Mouse (Mus musculus): Measurements from ENCODE around the gene Rps21. TPM values are rescaled to one million over a fixed set of nuclear protein-coding genes. Genes with fewer than 3 reads are reported as not detected.
"Not testable (repeated sequence)": the region's sequence is repeated elsewhere in the genome, so short reads cannot be mapped to it uniquely, and the experiment has no call there.

Gene Rps21
- polyA plus RNA-seq, 1 experiment from 2014 or later: 320 TPM

DNA sequence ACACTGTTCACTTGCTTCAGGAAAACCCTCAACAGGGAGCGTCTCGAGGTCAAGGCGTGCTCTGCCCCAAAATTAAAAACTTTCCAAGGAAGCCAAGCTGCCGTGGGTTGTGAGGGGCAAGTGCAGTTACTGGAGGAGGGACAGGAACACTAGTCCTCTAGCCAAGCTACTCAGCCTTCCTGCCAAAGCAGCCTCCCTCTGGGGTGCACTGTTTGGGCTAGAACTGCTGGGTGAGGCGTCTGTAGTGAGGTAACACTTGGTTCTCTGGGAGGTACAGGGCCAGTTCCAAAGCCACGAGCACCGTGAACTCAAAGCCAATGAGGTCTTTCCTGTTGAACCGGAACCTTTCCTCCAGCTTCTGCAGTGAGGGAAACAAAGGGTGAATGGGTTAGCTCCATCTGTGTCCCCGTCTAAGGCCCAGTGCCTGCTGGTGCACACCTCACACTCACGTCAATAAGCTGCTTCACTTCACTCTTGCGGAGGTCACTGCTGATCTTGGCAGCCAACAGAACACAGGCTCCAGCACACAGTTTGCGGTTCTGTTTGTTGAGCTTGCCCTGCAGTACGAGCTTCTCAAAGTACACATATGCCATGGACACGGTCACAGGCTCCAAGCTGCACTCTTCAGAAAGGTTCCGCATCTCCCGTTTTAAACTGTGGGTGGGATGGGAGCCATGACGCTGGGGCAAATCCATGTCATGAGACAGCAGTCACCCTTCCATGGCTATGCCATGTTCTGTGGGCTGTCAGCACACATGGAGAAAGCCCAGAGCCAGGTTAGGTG lies 2.8 kb downstream of the Rps21 start:
- not testable (repeated sequence) for H3K9ac ChIP-seq; H3K27ac ChIP-seq (replicated peaks); H3K4me3 ChIP-seq (replicated peaks); H3K4me2 ChIP-seq; H3K27me3 ChIP-seq; ATAC-seq (ENCODE audit: insufficient read depth); H3K9me3 ChIP-seq (replicated peaks)
- WGBS (ENCODE audit: insufficient replicate concordance): 68% methylated on average over 17 of the region's 17 CpGs
- Histone ChIP-seq H3K36me3 (replicated peaks) (peaks cover 40% of the 10 kb centered on the region), H3K4me1 (replicated peaks) (peaks cover 34% of the 10 kb centered on the region)

GRCm38 (mm10) chr2:180260610-180261480 lies 3.7 kb downstream of the Rps21 start:
- H3K4me3 ChIP-seq (replicated peaks): no peak overlapping the region
- WGBS (ENCODE audit: insufficient replicate concordance): 55% methylated on average over 8 of the region's 8 CpGs
- ATAC-seq (ENCODE audit: insufficient read depth): no peak
- H3K4me2 ChIP-seq: no peak overlapping the region
- H3K27ac ChIP-seq (replicated peaks): no peak overlapping the region
- peaks cover 30% of the 10 kb centered on the region for H3K4me1 ChIP-seq (replicated peaks)
- no peak overlapping the region for H3K9ac ChIP-seq
- H3K27me3 ChIP-seq: no peaks in the 10 kb centered on the region
- H3K36me3 ChIP-seq (replicated peaks): peaks cover 41% of the 10 kb centered on the region
- H3K9me3 ChIP-seq (replicated peaks): no peaks in the 10 kb centered on the region

DNA sequence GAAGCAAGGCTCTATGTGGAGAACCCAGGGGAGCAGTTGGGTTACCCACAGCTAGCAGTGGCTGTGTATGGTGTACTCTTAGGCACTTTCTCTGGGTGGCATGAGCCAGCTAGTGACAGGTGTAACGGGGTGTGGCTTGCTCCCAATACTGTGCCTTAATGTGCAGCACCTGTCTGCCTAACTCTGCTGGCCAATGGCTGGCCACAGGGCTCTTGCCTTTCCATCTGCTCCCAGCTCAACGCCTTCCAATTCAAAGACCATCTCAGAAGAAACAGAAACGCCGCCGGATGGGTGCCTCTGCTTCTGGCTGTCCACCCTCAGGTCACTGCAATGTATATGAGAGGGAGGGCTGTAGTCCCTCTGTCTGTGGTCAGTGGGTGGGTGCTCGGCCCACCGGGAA lies 4.7 kb downstream of the Rps21 start:
- WGBS (ENCODE audit: insufficient replicate concordance): 75% methylated on average over 7 of the region's 7 CpGs
- H3K4me2 ChIP-seq: no peak overlapping the region
- H3K9me3 ChIP-seq (replicated peaks): no peaks in the 10 kb centered on the region
- H3K4me1 ChIP-seq (replicated peaks): peaks cover 20% of the 10 kb centered on the region
- H3K36me3 ChIP-seq (replicated peaks): peaks cover 51% of the 10 kb centered on the region
- H3K4me3 ChIP-seq (replicated peaks): no peak overlapping the region
- no peak overlapping the region for H3K9ac ChIP-seq
- no peaks in the 10 kb centered on the region for H3K27me3 ChIP-seq
- ATAC-seq (ENCODE audit: insufficient read depth): no peak
- no peak overlapping the region for H3K27ac ChIP-seq (replicated peaks)

DNA sequence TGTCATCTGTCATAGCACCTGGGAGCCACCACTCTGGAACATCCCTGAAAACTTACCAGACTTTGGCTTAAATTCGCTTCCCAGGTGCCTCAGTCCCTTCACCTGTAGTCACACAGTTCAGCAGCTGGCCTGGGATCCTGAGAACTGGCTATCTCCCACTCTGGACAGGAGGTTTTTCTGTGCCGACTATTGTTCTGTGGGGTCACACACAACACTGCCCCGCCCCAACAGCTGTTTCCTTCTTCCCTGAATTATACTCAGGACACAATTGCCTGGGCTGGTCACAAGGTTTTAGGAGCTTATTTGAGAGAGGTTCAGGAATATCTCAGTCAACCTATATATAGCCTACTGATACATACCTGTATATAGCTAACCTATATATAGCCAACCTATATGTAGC lies 5.3 kb downstream of the Rps21 start:
- no peak overlapping the region for H3K4me2 ChIP-seq
- no peak overlapping the region for H3K9ac ChIP-seq
- H3K27ac ChIP-seq (replicated peaks): no peak overlapping the region
- H3K27me3 ChIP-seq: no peaks in the 10 kb centered on the region
- H3K36me3 ChIP-seq (replicated peaks): peaks cover 53% of the 10 kb centered on the region
- no peak for ATAC-seq (ENCODE audit: insufficient read depth)
- 57% methylated on average over 3 of the region's 3 CpGs for WGBS (ENCODE audit: insufficient replicate concordance)
- no peaks in the 10 kb centered on the region for H3K9me3 ChIP-seq (replicated peaks)
- H3K4me1 ChIP-seq (replicated peaks): peaks cover 18% of the 10 kb centered on the region
- no peak overlapping the region for H3K4me3 ChIP-seq (replicated peaks)

GRCm38 (mm10) chr2:180262891-180263290 lies 5.7 kb downstream of the Rps21 start:
- peaks cover 13% of the 10 kb centered on the region for H3K4me1 ChIP-seq (replicated peaks)
- WGBS (ENCODE audit: insufficient replicate concordance): 71% methylated on average over 10 of the region's 10 CpGs
- no peaks in the 10 kb centered on the region for H3K27me3 ChIP-seq
- H3K9me3 ChIP-seq (replicated peaks): no peaks in the 10 kb centered on the region
- H3K9ac ChIP-seq: no peak overlapping the region
- no peak overlapping the region for H3K4me2 ChIP-seq
- peaks cover 53% of the 10 kb centered on the region for H3K36me3 ChIP-seq (replicated peaks)
- ATAC-seq (ENCODE audit: insufficient read depth): no peak
- H3K27ac ChIP-seq (replicated peaks): no peak overlapping the region
- no peak overlapping the region for H3K4me3 ChIP-seq (replicated peaks)

DNA sequence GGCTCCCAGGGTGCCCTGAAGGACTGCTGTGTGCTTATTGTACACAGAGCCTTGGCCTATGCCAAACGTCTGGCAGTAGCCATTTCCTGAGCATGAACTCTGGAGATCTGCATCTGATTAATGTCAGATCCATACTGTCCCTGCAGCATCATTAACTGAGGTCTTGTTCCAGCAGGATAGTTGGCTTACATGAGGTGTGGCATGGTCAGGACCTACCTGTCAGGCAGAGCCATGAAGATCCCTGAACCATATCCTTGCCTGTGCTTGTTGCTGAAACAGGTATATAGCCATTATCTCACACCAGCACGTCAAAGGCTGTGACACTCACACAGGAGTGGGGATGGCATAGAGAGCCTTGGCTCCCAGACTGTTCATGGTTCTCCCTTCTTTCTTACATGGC lies 10.8 kb downstream of the Rps21 start:
- Histone ChIP-seq H3K9ac (no peak overlapping the region), H3K4me1 (replicated peaks) (peaks cover 30% of the 10 kb centered on the region), H3K27ac (replicated peaks) (no peak overlapping the region), H3K36me3 (replicated peaks) (peaks cover 31% of the 10 kb centered on the region; the same call in 1 of the 2 replicates), H3K9me3 (replicated peaks) (no peaks in the 10 kb centered on the region), H3K27me3 (no peaks in the 10 kb centered on the region), H3K4me2 (no peak overlapping the region), H3K4me3 (replicated peaks) (no peak overlapping the region)
- WGBS (ENCODE audit: insufficient replicate concordance): 56% methylated on average over 2 of the region's 2 CpGs
- no peak for ATAC-seq (ENCODE audit: insufficient read depth)

DNA sequence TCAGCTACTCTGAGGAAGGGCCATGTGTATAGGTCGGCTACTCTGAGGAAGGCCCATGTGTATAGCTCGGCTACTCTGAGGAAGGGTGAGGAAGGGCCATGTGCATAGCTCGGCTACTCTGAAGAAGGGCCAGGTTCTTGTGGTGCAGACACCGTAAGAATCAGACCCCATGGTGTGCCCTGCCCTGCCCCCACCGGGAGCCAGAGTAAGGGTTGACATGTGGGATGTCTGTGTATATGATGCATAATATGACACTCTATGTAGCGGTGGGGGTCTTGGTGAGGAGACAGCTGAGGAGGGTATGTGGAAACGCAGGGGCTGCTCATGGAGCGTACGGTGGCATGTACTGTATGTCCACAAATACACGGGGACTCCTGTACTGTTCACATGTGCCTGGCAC lies 12.2 kb downstream of the Rps21 start:
- Histone ChIP-seq H3K4me2 (no peak overlapping the region), H3K9me3 (replicated peaks) (no peaks in the 10 kb centered on the region), H3K4me3 (replicated peaks) (no peak overlapping the region), H3K27me3 (no peaks in the 10 kb centered on the region), H3K36me3 (replicated peaks) (peaks cover 24% of the 10 kb centered on the region; the same call in 1 of the 2 replicates), H3K4me1 (replicated peaks) (peaks cover 38% of the 10 kb centered on the region), H3K9ac (no peak overlapping the region), H3K27ac (replicated peaks) (no peak overlapping the region)
- 80% methylated on average over 10 of the region's 10 CpGs for WGBS (ENCODE audit: insufficient replicate concordance)
- no peak for ATAC-seq (ENCODE audit: insufficient read depth)

GRCm38 (mm10) chr2:180270537-180271255 lies 13.5 kb downstream of the Rps21 start:
- no peak for ATAC-seq (ENCODE audit: insufficient read depth)
- Histone ChIP-seq H3K9me3 (replicated peaks) (no peaks in the 10 kb centered on the region), H3K4me3 (replicated peaks) (no peak overlapping the region), H3K4me1 (replicated peaks) (peaks cover 44% of the 10 kb centered on the region), H3K27me3 (peaks cover 6% of the 10 kb centered on the region; the same call in 1 of the 2 replicates), H3K27ac (replicated peaks) (peak overlapping the region; percentile 7), H3K9ac (no peak overlapping the region), H3K4me2 (no peak overlapping the region; the same call in 1 of the 2 replicates), H3K36me3 (replicated peaks) (peaks cover 21% of the 10 kb centered on the region; the same call in 1 of the 2 replicates)
- WGBS (ENCODE audit: insufficient replicate concordance): 58% methylated on average over 7 of the region's 7 CpGs

DNA sequence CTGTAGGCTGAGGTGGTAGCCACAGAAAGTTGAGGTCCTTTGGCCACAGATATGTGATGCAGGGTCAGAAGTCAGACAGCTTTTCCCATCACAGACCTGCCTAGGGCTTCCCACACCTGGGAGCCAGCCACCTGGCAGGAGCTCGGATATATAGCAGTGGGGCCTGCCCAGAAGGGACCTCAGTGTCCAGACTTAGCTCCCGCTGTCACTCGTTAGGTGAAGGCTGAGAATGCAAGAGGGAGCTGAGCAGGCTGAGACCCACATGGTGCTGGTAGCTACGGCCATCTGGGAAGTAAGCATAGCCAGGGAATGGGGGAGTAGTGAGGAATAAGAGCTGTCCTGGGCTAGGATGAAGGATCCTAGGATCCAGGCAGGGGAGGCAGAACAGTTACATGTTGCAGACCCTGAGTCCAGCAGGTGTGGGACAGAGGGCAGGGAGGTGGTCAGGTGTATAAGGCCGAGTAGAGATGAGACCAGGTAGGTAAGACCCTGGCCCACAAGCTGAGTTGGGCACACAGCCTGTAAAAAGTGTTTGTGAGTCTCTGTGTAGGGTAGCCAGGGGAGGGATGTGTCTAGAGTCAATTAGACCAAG lies 14.7 kb downstream of the Rps21 start:
- peak overlapping the region; percentile 98 for H3K4me2 ChIP-seq
- peaks cover 11% of the 10 kb centered on the region; the same call in 1 of the 2 replicates for H3K36me3 ChIP-seq (replicated peaks)
- H3K4me3 ChIP-seq (replicated peaks): peak overlapping the region; percentile 82
- H3K27ac ChIP-seq (replicated peaks): no peak overlapping the region
- H3K9ac ChIP-seq: peak overlapping the region; percentile 18; the same call in 1 of the 2 replicates
- no peaks in the 10 kb centered on the region for H3K9me3 ChIP-seq (replicated peaks)
- peaks cover 56% of the 10 kb centered on the region for H3K4me1 ChIP-seq (replicated peaks)
- no peak for ATAC-seq (ENCODE audit: insufficient read depth)
- H3K27me3 ChIP-seq: peaks cover 6% of the 10 kb centered on the region; the same call in 1 of the 2 replicates
- WGBS (ENCODE audit: insufficient replicate concordance): 74% methylated on average over 5 of the region's 5 CpGs

- WGBS (ENCODE audit: insufficient replicate concordance): under 1% methylated on average over 31 of the region's 37 CpGs
- Histone ChIP-seq H3K4me2 (peak overlapping the region; percentile 98), H3K9me3 (replicated peaks) (no peaks in the 10 kb centered on the region), H3K9ac (peak overlapping the region; percentile 91), H3K36me3 (replicated peaks) (peaks cover 9% of the 10 kb centered on the region; the same call in 1 of the 2 replicates), H3K4me3 (replicated peaks) (peak overlapping the region; percentile 82), H3K27me3 (peaks cover 9% of the 10 kb centered on the region; the same call in 1 of the 2 replicates), H3K27ac (replicated peaks) (peak overlapping the region; percentile 82), H3K4me1 (replicated peaks) (peaks cover 64% of the 10 kb centered on the region)
- peak; percentile 56 for ATAC-seq (ENCODE audit: insufficient read depth)
These were observed 15.7 kb downstream of the Rps21 start for GRCm38 (mm10) chr2:180272884-180273321.

Data from liver, embryonic 15.5 days (tissue).